Mouse (Mus musculus) intestine, postnatal 0 days (tissue): ENCODE measurements around the gene Ryr3. TPM values are rescaled to one million over a fixed set of nuclear protein-coding genes. Genes with fewer than 3 reads are reported as not detected.

ENCODE experiments used
- ATAC-seq: fragments of 200-750 bp; cut with Nextera tagmentation; 2 replicates; pipeline ENCODE4 v1.8.0; 2017; ENCODE audit warnings: mild to moderate bottlenecking, moderate TSS enrichment, moderate library complexity
- H3K27ac ChIP-seq: fragments of 300-500 bp; sonication (generic); 2 replicates; pipeline ENCODE4 v1.5.1; 2014; ENCODE audit warnings: mild to moderate bottlenecking, low read depth, low read length, moderate library complexity
- H3K27me3 ChIP-seq: fragments of 300-500 bp; sonication (generic); replicated peaks from 2 replicates; pipeline ENCODE4 v1.6.1; 2014; ENCODE audit warnings: low read length, mixed read lengths; ENCODE audit not compliant: control insufficient read depth, insufficient read depth
- H3K36me3 ChIP-seq: fragments of 300-500 bp; sonication (generic); 2 replicates; pipeline ENCODE4 v1.6.1; 2014; ENCODE audit warnings: mild to moderate bottlenecking, moderate library complexity; ENCODE audit not compliant: control insufficient read depth, insufficient read depth
- H3K4me1 ChIP-seq: fragments of 300-500 bp; sonication (generic); replicated peaks from 2 replicates; pipeline ENCODE4 v1.6.1; 2014; ENCODE audit warnings: antibody characterized with exemption, low read length, mixed read lengths; ENCODE audit not compliant: control insufficient read depth, insufficient read depth
- H3K4me2 ChIP-seq: fragments of 300-500 bp; sonication (generic); replicated peaks from 2 replicates; pipeline ENCODE4 v1.6.1; 2014; ENCODE audit warnings: low read depth, mild to moderate bottlenecking, moderate library complexity
- H3K4me3 ChIP-seq: fragments of 300-500 bp; sonication (generic); 2 replicates; pipeline ENCODE4 v1.5.1; 2014; ENCODE audit warnings: low read depth, low read length
- H3K9ac ChIP-seq: fragments of 300-500 bp; sonication (generic); 2 replicates; pipeline ENCODE4 v1.6.1; 2014; ENCODE audit warnings: mild to moderate bottlenecking, low read depth, low read length
- H3K9me3 ChIP-seq: fragments of 300-500 bp; sonication (generic); 2 replicates; pipeline ENCODE4 v1.6.1; 2016; ENCODE audit warnings: mixed run types; ENCODE audit not compliant: control insufficient read depth
- CTCF ChIP-seq: sonication (generic); IDR thresholded peaks from 2 replicates; pipeline ENCODE4 v1.5.1; 2016; ENCODE audit warnings: low read depth, mild to moderate bottlenecking, control low read depth, antibody characterized with exemption, moderate library complexity
- WGBS: fragments of 180-500 bp; shearing (Covaris S2); extraction: QIAGEN DNeasy Blood & Tissue Kit; methylation state at CpG from one replicate; pipeline ENCODE4 v1.1.7; 2014; 5-methylcytosine and 5-hydroxymethylcytosine counted together
- polyA plus RNA-seq: library from polyadenylated mRNA; unstranded; fragments of >200 nt; fragmentation: Nextera tagmentation; extraction: Ambion mirVana; gene quantifications from 2 replicates; pipeline ENCODE4 v1.2.1, GENCODE M21; 2015

The Ryr3 gene
- polyA plus RNA-seq, 1 experiment from 2014 or later: 0.73 TPM

DNA sequence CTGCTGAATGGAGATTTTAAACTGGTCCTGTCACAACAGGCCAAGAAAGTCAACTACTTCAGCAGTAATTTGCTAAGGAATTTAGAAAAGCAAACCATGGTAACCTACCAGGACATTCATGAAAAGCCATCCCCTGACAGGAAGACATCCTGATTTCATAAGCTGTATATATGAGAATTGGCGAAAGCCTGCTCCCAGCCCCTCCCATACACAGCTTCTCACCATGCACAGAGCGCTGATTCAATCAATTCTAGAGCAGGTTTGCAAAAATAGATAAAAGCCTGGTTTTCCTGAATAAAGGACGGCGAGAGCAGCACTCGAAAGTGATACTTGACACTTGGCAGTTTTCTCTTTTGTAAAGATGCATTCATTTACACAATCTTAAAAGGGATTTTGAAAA, 40.6 kb downstream of the Ryr3 start:
- H3K9me3 ChIP-seq: no peaks in the 10 kb centered on the region
- no peak overlapping the region for H3K27ac ChIP-seq
- H3K4me3 ChIP-seq: no peak overlapping the region
- H3K4me2 ChIP-seq: no peak overlapping the region
- no peaks in the 10 kb centered on the region for H3K36me3 ChIP-seq
- no peaks in the 10 kb centered on the region for H3K27me3 ChIP-seq
- H3K4me1 ChIP-seq: no peaks in the 10 kb centered on the region
- H3K9ac ChIP-seq: no peak overlapping the region
- 83% methylated on average over 5 of the region's 5 CpGs for WGBS
- no peak for ATAC-seq
- no peak for TF ChIP-seq CTCF

DNA sequence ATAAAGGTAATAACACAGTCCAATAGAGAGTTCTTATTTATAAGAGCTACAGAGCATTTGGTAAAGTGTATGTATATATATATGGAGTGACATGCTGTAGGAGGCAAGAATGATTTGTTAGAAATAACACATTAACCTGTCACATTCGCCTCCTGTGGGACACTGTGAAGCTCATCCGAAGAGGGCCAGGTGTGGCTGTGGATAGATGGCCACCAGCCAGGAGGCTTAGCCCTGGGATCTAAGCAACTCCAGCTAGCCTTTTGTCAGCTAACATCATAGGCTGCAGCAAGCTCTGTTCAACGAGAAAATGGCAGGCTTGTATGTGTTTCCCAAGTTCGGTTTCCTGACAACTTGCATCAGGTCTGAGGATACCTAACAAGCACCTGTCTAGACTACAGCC, 48.8 kb downstream of the Ryr3 start:
- WGBS: 85% methylated on average over 4 of the region's 4 CpGs
- Histone ChIP-seq H3K27ac (no peak overlapping the region), H3K4me1 (no peaks in the 10 kb centered on the region), H3K4me3 (no peak overlapping the region), H3K4me2 (no peak overlapping the region), H3K9me3 (no peaks in the 10 kb centered on the region), H3K27me3 (no peaks in the 10 kb centered on the region), H3K9ac (no peak overlapping the region), H3K36me3 (no peaks in the 10 kb centered on the region)
- ATAC-seq: no peak
- TF ChIP-seq CTCF: no peak

DNA sequence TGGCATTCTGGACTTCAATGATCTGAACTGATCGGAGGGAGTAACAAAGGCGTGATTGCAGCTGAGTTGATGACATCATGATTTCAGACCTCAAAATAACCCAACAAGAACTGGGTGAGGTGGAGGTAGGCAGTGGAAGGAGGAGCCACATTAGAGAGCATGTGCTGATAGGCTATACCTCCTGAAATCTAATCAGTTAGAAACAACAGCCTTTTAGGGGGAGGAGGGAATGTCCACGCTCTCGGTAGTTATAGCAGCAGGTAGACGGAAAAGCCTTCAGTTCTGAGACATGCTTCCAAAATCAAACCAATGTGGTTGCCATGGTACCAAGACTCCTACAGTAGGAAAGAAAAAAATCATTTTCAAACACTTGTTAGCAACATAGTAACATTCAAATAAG, 55.4 kb downstream of the Ryr3 start:
- Histone ChIP-seq H3K4me3 (no peak overlapping the region), H3K27ac (no peak overlapping the region), H3K36me3 (no peaks in the 10 kb centered on the region), H3K27me3 (no peaks in the 10 kb centered on the region), H3K9ac (no peak overlapping the region), H3K9me3 (no peaks in the 10 kb centered on the region), H3K4me1 (no peaks in the 10 kb centered on the region), H3K4me2 (no peak overlapping the region)
- TF ChIP-seq CTCF: no peak
- ATAC-seq: no peak
- 77% methylated on average over 5 of the region's 5 CpGs for WGBS

DNA sequence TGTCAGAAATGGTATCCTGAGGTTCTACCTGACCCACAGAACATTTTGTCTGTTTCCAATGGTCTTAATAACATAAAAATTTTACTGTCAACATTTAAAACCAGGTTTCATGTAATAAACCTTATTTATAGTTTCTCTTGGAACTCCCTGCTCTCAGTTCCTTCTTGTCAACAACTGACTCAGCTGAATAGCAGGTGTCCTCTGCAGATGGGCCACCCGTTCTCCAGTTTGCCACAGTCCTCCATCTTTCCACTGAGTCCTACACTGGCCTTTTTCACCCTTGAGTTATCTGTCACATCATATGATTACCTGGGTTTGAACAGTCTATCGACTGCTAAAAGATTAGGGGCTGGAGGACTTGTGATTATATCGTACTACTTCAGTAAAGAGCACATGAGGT, 79.1 kb downstream of the Ryr3 start:
- no peak for TF ChIP-seq CTCF
- H3K36me3 ChIP-seq: no peaks in the 10 kb centered on the region
- H3K4me3 ChIP-seq: no peak overlapping the region
- H3K9me3 ChIP-seq: no peaks in the 10 kb centered on the region
- H3K4me2 ChIP-seq: no peak overlapping the region
- no peaks in the 10 kb centered on the region for H3K4me1 ChIP-seq
- H3K9ac ChIP-seq: no peak overlapping the region
- 81% methylated on average over 3 of the region's 3 CpGs for WGBS
- H3K27me3 ChIP-seq: no peaks in the 10 kb centered on the region
- H3K27ac ChIP-seq: no peak overlapping the region
- no peak for ATAC-seq

DNA sequence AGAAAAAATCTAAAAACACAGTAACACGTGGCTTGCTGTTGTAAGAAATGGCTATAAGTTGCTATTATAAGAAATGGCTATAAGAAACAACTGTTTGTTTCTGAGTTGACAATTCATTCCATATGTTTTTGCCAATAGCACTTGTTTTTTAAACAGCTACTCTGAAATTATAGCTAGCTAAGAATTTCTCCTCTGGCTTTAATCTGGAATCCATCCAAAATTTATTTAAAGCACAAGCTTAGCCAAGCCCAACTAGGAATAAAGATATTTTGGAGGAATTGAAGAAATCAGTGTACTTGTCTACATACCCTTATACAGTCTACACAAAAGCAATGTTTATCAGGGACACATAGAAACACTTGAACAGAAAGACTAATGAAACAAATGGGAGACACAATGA, 93.4 kb downstream of the Ryr3 start:
- TF ChIP-seq CTCF: no peak
- no peak for ATAC-seq
- Histone ChIP-seq H3K4me3 (no peak overlapping the region), H3K4me2 (no peak overlapping the region), H3K9me3 (no peaks in the 10 kb centered on the region), H3K27me3 (no peaks in the 10 kb centered on the region), H3K27ac (no peak overlapping the region), H3K4me1 (no peaks in the 10 kb centered on the region), H3K9ac (no peak overlapping the region), H3K36me3 (no peaks in the 10 kb centered on the region)
- 47% methylated on average over 1 of the region's 1 CpGs for WGBS

DNA sequence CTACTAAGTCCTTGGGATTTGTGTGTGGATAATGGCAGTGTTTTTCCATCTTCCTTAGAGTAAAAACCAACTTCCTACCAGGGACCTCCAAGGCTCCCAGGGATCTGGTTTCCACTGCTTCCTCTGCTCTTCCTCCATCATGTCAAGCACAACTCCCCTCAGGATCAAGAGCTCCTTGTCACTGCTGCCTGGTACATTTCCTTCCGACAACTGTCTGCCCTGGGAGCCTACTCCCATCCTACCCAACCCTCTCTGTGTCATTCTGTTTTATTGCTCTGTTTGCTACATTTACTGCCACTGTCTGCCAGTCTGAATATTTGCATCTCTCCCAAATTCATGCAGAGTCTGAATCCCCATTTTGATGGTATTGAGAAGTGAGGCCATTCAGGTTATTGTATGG, 97.8 kb downstream of the Ryr3 start:
- TF ChIP-seq CTCF: no peak
- no peaks in the 10 kb centered on the region for H3K4me1 ChIP-seq
- H3K9ac ChIP-seq: no peak overlapping the region
- H3K36me3 ChIP-seq: no peaks in the 10 kb centered on the region
- WGBS: 47% methylated on average over 1 of the region's 1 CpGs
- ATAC-seq: no peak
- H3K27ac ChIP-seq: no peak overlapping the region
- no peak overlapping the region for H3K4me2 ChIP-seq
- H3K9me3 ChIP-seq: no peaks in the 10 kb centered on the region
- no peaks in the 10 kb centered on the region for H3K27me3 ChIP-seq
- H3K4me3 ChIP-seq: no peak overlapping the region

DNA sequence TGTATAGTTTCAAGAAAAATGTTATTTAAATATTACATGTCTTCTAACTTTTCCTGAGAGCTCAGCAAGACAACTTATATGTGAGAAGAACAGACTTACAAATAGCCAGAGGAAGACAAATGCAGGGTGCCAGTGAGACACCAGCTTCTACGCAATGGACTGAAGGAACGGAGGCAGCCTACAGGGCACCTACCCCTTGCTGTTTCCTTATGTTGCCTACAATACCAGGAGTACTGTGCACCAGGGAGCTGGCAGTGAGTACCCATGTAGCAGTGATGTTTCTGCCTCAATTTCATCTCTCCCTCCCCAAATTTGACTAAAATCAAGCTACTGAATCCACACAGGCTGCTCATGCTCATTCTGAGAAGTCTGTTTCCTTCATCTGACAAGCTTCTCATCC, 100.1 kb downstream of the Ryr3 start:
- Histone ChIP-seq H3K9me3 (no peaks in the 10 kb centered on the region), H3K36me3 (no peaks in the 10 kb centered on the region), H3K4me2 (no peak overlapping the region), H3K4me3 (no peak overlapping the region), H3K4me1 (no peaks in the 10 kb centered on the region), H3K27ac (no peak overlapping the region), H3K9ac (no peak overlapping the region), H3K27me3 (no peaks in the 10 kb centered on the region)
- 100% methylated on average over 2 of the region's 2 CpGs for WGBS
- ATAC-seq: no peak
- no peak for TF ChIP-seq CTCF
